Mouse (Mus musculus) MEL (cell line): ENCODE measurements around the gene Src. TPM values are rescaled to one million over a fixed set of nuclear protein-coding genes. Genes with fewer than 3 reads are reported as not detected.

Experiments used
- DNase-seq: peaks from one replicate; pipeline ENCODE4 v3.0.0; 2011; ENCODE audit warnings: low read depth, low spot score
- H3K27ac ChIP-seq: 2 replicates; pipeline ENCODE4 v1.5.1; 2012; ENCODE audit warnings: low read depth, mild to moderate bottlenecking, control low read depth, low read length, moderate library complexity; ENCODE audit not compliant: control insufficient read depth
- H3K27me3 ChIP-seq, 2 experiments: fragments of 150-350 bp in 1 of 2; sonication (generic) in 1 of 2; 2 replicates each; pipeline ENCODE4 v1.6.1; 2012; ENCODE audit warnings: low read length in 2 of 2, mild to moderate bottlenecking in 2 of 2, improper control_type of control experiment in 1 of 2, moderate library complexity in 1 of 2; ENCODE audit not compliant: insufficient read depth in 2 of 2, control insufficient read depth in 1 of 2
- H3K36me3 ChIP-seq, 2 experiments: 2 replicates each; pipeline ENCODE4 v1.6.1; 2012 to 2014; ENCODE audit warnings: low read length in 2 of 2, improper control_type of control experiment in 1 of 2, inconsistent platforms in 1 of 2, mild to moderate bottlenecking in 1 of 2; ENCODE audit not compliant: insufficient read depth in 2 of 2, control insufficient read depth in 1 of 2
- H3K4me1 ChIP-seq, 2 experiments: fragments of 150-350 bp in 1 of 2; sonication (generic) in 1 of 2; 2 replicates each; pipeline ENCODE4 v1.6.1; 2012; ENCODE audit warnings: low read length in 2 of 2, improper control_type of control experiment in 1 of 2, mild to moderate bottlenecking in 1 of 2; ENCODE audit not compliant: insufficient read depth in 2 of 2, control insufficient read depth in 1 of 2
- H3K4me3 ChIP-seq, 2 experiments: fragments of 150-350 bp in 1 of 2; sonication (generic) in 1 of 2; 2 replicates each; pipeline ENCODE4 v1.5.1; 2012; ENCODE audit warnings: low read depth in 2 of 2, low read length in 2 of 2, mild to moderate bottlenecking in 2 of 2, moderate library complexity in 2 of 2, control low read depth in 1 of 2, improper control_type of control experiment in 1 of 2; ENCODE audit not compliant: control insufficient read depth in 1 of 2, insufficient read depth in 1 of 2
- H3K79me2 ChIP-seq: 2 replicates; pipeline ENCODE4 v1.6.1; 2012; ENCODE audit warnings: mild to moderate bottlenecking, low read length, moderate library complexity; ENCODE audit not compliant: control insufficient read depth, poor library complexity, insufficient read depth
- H3K9ac ChIP-seq: 2 replicates; pipeline ENCODE4 v1.6.1; 2012; ENCODE audit warnings: low read depth, mild to moderate bottlenecking, control low read depth, low read length, moderate library complexity; ENCODE audit not compliant: control insufficient read depth, poor library complexity, severe bottlenecking
- H3K9me3 ChIP-seq: fragments of 150-350 bp; sonication (generic); replicated peaks from 2 replicates; pipeline ENCODE4 v1.6.1; 2012; ENCODE audit warnings: mild to moderate bottlenecking, low read length, improper control_type of control experiment, moderate library complexity; ENCODE audit not compliant: insufficient read depth
- BHLHE40 ChIP-seq: IDR thresholded peaks from 2 replicates; pipeline ENCODE4 v1.6.1; 2012; ENCODE audit warnings: low read depth, mild to moderate bottlenecking, inconsistent platforms, low read length, improper control_type of control experiment, borderline replicate concordance
- CHD1 ChIP-seq: IDR thresholded peaks from 2 replicates; pipeline ENCODE4 v1.6.1; 2012; ENCODE audit warnings: low read depth, mild to moderate bottlenecking, inconsistent platforms, low read length, improper control_type of control experiment
- CHD2 ChIP-seq: IDR thresholded peaks from 2 replicates; pipeline ENCODE4 v1.6.1; 2011; ENCODE audit warnings: low read length, improper control_type of control experiment
- CTCF ChIP-seq, 3 experiments: IDR thresholded peaks in 2 of 3; conservative IDR thresholded peaks in 1 of 3; 2 replicates each; pipeline ENCODE4 v1.5.1; 2011 to 2012; ENCODE audit warnings: low read length in 3 of 3, low read depth in 2 of 3, mild to moderate bottlenecking in 2 of 3, improper control_type of control experiment in 1 of 3, inconsistent platforms in 1 of 3, mixed read lengths in 1 of 3, moderate library complexity in 1 of 3; ENCODE audit not compliant: control insufficient read depth in 1 of 3, insufficient read depth in 1 of 3, poor library complexity in 1 of 3, severe bottlenecking in 1 of 3
- HCFC1 ChIP-seq: IDR thresholded peaks from 2 replicates; pipeline ENCODE4 v1.6.1; 2012; ENCODE audit warnings: low read depth, mild to moderate bottlenecking, inconsistent platforms, low read length, improper control_type of control experiment, moderate library complexity
- KAT2A ChIP-seq: conservative IDR thresholded peaks from 2 replicates; pipeline ENCODE4 v1.6.1; 2012; ENCODE audit warnings: low read depth, low read length, improper control_type of control experiment, inconsistent platforms
- MAX ChIP-seq: IDR thresholded peaks from 2 replicates; pipeline ENCODE4 v1.6.1; 2011; ENCODE audit warnings: low read length, improper control_type of control experiment
- MEF2A ChIP-seq: IDR thresholded peaks from 2 replicates; pipeline ENCODE4 v1.6.1; 2014; ENCODE audit warnings: low read depth, mild to moderate bottlenecking, inconsistent platforms, low read length, improper control_type of control experiment; ENCODE audit not compliant: poor library complexity, insufficient replicate concordance, severe bottlenecking; ENCODE audit errors: extremely low read depth
- MXI1 ChIP-seq: IDR thresholded peaks from 2 replicates; pipeline ENCODE4 v1.6.1; 2011; ENCODE audit warnings: mild to moderate bottlenecking, low read depth, low read length, improper control_type of control experiment
- MYC ChIP-seq: IDR thresholded peaks from 2 replicates; pipeline ENCODE4 v1.6.1; 2011; ENCODE audit warnings: low read depth, mild to moderate bottlenecking, low read length, improper control_type of control experiment, moderate library complexity
- NRF1 ChIP-seq: IDR thresholded peaks from 2 replicates; pipeline ENCODE4 v1.6.1; 2014; ENCODE audit warnings: low read depth, mild to moderate bottlenecking, inconsistent platforms, low read length, improper control_type of control experiment, moderate library complexity; ENCODE audit not compliant: poor library complexity, insufficient read depth, severe bottlenecking
- POLR2A ChIP-seq, 2 experiments: IDR thresholded peaks; 2 replicates each; pipeline ENCODE4 v1.6.1; 2011 to 2012; ENCODE audit warnings: low read length in 2 of 2, mild to moderate bottlenecking in 2 of 2, control low read depth in 1 of 2, improper control_type of control experiment in 1 of 2, low read depth in 1 of 2, moderate library complexity in 1 of 2; ENCODE audit not compliant: control insufficient read depth in 1 of 2, insufficient read depth in 1 of 2, poor library complexity in 1 of 2
- RAD21 ChIP-seq: IDR thresholded peaks from 2 replicates; pipeline ENCODE4 v1.6.1; 2011; ENCODE audit warnings: mild to moderate bottlenecking, low read depth, low read length, improper control_type of control experiment
- RCOR1 ChIP-seq: IDR thresholded peaks from 2 replicates; pipeline ENCODE4 v1.6.1; 2012; ENCODE audit warnings: low read depth, mild to moderate bottlenecking, inconsistent platforms, low read length, improper control_type of control experiment
- SMC3 ChIP-seq: IDR thresholded peaks from 2 replicates; pipeline ENCODE4 v1.6.1; 2011; ENCODE audit warnings: low read depth, low read length, improper control_type of control experiment
- TAL1 ChIP-seq: IDR thresholded peaks from 2 replicates; pipeline ENCODE4 v1.6.1; 2012; ENCODE audit warnings: mild to moderate bottlenecking, inconsistent platforms, low read length, moderate library complexity, mixed read lengths
- TBP ChIP-seq: IDR thresholded peaks from 2 replicates; pipeline ENCODE4 v1.8.0; 2011; ENCODE audit warnings: low read depth, low read length, improper control_type of control experiment
- TCF12 ChIP-seq: IDR thresholded peaks from 2 replicates; pipeline ENCODE4 v1.6.1; 2014; ENCODE audit warnings: low read depth, mild to moderate bottlenecking, inconsistent platforms, low read length, improper control_type of control experiment, moderate library complexity
- UBTF ChIP-seq: IDR thresholded peaks from 2 replicates; pipeline ENCODE4 v1.6.1; 2012; ENCODE audit warnings: low read depth, mild to moderate bottlenecking, inconsistent platforms, low read length, improper control_type of control experiment, moderate library complexity, borderline replicate concordance; ENCODE audit not compliant: insufficient read depth
- ZC3H11A ChIP-seq: IDR thresholded peaks from 2 replicates; pipeline ENCODE4 v1.6.1; 2012; ENCODE audit warnings: low read depth, mild to moderate bottlenecking, inconsistent platforms, low read length, improper control_type of control experiment
- ZNF384 ChIP-seq: IDR thresholded peaks from 2 replicates; pipeline ENCODE4 v1.6.1; 2012; ENCODE audit warnings: low read depth, mild to moderate bottlenecking, inconsistent platforms, low read length, improper control_type of control experiment
- polyA plus RNA-seq, 2 experiments: library from polyadenylated mRNA; stranded (reverse) in 1 of 2; unstranded in 1 of 2; fragments of >175 nt in 1 of 2; fragments of >200 nt in 1 of 2; gene quantifications; 2 replicates each; pipeline versions ENCODE4 v1.2.1 to v1.2.4; 2012; ENCODE audit warnings: low replicate concordance in 2 of 2, low read depth in 1 of 2; ENCODE audit not compliant: insufficient read length in 2 of 2, insufficient read depth in 1 of 2, missing spikeins in 1 of 2
- total RNA-seq: library from RNA; depleted of rRNA; stranded (reverse); fragments of 300-350 nt; gene quantifications from 2 replicates; pipeline ENCODE4 v1.2.3, GENCODE M21; 2012

Src gene
- total and polyA plus RNA-seq, 3 experiments: 0.23 to 4.2 TPM; not detected in 1

DNA sequence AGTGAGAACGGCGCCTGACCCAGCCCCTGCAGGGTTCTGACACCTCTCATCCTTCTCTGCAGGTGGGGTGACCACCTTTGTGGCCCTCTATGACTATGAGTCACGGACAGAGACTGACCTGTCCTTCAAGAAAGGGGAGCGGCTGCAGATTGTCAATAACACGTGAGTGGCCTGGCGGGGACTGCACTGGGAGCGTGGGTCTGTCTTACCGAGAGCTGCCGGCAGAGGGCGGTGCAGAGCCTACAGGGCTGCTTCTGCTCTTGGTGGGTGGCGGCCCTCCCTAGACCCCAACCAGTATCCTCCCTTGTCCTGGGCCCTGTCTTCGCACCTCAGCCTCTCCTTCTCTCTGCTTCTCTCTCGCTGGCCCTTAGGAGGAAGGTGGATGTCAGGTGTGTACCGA, 40.2 kb downstream of the Src start:
- H3K9ac ChIP-seq: peak overlapping the region; percentile 57
- H3K36me3 ChIP-seq: no peaks in the 10 kb centered on the region
- H3K79me2 ChIP-seq: no peaks in the 10 kb centered on the region
- H3K27ac ChIP-seq: no peak overlapping the region
- no peaks in the 10 kb centered on the region for H3K27me3 ChIP-seq
- H3K4me1 ChIP-seq: peaks cover 0 to 5% of the 10 kb centered on the region in 2 experiments; a peak in 2 of 4 replicates
- TF ChIP-seq SMC3 (peak; percentile 84), TAL1 (no peak), HCFC1 (no peak), CHD1 (no peak), BHLHE40 (peak; percentile 44), MEF2A (no peak), RAD21 (peak; percentile 47), POLR2A (IDR thresholded peaks at IDR 0.05; ENCODE audit: control insufficient read depth in 1 of 2, insufficient read depth in 1 of 2, low read depth in 1 of 2, low read length in 2 of 2, poor library complexity in 1 of 2) (no peak), UBTF (no peak), TCF12 (no peak), CHD2 (no peak), MAX (no peak), ZC3H11A (peak; percentile 52; the same call in 1 of the 2 replicates), CTCF (IDR thresholded peaks at IDR 0.05 in 2 of 3, conservative IDR thresholded peaks at IDR 0.05 in 1 of 3; ENCODE audit: control insufficient read depth in 1 of 3, insufficient read depth in 1 of 3, low read depth in 2 of 3, low read length in 3 of 3, poor library complexity in 1 of 3, severe bottlenecking in 1 of 3) (peak; percentile 89 to 97 (median 92)), KAT2A (no peak), ZNF384 (no peak), MXI1 (peak; percentile 86), RCOR1 (no peak), TBP (no peak)
- H3K9me3 ChIP-seq: no peaks in the 10 kb centered on the region
- H3K4me3 ChIP-seq: peak overlapping the region in 1 of 2 experiments; percentile 46; a peak in 2 of 4 replicates
- peak; percentile 79 for DNase-seq

DNA sequence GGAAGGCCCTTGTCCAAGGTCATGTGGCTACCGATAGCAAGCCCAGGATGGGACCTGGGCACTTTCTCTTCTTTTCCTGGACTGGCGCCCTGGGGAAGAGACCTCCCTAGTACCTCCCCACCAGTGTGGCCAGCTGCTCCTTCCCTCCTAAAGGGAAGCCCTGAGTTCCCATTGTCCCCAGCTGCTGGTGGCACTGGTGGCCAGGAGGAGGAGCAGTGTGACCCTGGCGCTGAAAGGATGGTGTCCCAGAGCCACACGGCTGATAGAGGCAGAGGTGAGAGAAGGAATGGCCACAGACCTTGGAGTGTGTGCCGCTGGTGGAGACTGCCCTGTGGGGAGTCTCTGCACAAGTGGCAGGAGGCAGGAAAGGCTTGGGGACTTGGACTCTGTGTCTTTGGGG, 41.5 kb downstream of the Src start:
- Histone ChIP-seq H3K27ac (no peak overlapping the region), H3K4me1 (peaks cover 0 to 5% of the 10 kb centered on the region in 2 experiments; a peak in 2 of 4 replicates), H3K4me3 (no peak overlapping the region), H3K9ac (no peak overlapping the region), H3K36me3 (no peaks in the 10 kb centered on the region), H3K9me3 (no peaks in the 10 kb centered on the region), H3K27me3 (no peaks in the 10 kb centered on the region), H3K79me2 (no peaks in the 10 kb centered on the region)
- DNase-seq: no peak
- TF ChIP-seq NRF1 (no peak), TCF12 (no peak), CTCF (IDR thresholded peaks at IDR 0.05 in 2 of 3, conservative IDR thresholded peaks at IDR 0.05 in 1 of 3; ENCODE audit: control insufficient read depth in 1 of 3, insufficient read depth in 1 of 3, low read depth in 2 of 3, low read length in 3 of 3, poor library complexity in 1 of 3, severe bottlenecking in 1 of 3) (peak in 2 of 3 experiments; percentile 1 to 12; a peak in 1 of 6 replicates), SMC3 (peak; percentile 15; the same call in 1 of the 2 replicates), MYC (no peak)
